Comparison of ENCODE assay signal across 8 mouse cellular contexts in the genomic region with DNA sequence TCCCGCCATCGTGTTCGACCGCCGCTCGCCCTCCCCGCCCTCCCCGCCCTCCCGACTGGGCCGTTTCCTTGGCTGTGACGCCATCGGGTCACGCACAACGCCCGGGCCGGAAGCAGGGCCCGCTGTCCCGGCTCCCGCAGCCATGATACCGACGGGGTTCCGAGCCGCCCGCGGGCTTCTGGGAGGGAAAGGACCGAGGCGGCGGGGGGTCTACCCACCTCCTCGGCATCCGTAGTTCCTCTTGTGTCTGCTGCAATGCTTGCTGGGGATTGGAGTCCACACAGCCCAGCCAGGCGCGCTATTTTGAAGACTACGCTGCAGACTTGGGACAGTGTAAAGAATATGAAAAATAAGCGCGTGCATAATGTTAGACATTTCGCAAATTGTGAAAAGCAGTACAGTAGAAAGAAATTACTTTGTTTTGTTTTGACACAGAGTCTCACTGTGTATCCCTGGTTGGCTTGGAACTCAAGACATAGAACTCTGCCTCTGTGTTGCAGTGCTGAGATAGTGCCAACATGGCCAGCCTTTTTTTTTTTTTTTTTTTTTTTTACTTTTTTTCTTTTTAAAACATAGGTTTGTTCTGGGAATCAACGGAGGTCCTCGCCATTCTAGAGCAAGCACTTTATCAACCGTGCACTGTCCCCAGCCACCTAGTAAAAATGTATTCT. TPM values are rescaled to one million over a fixed set of nuclear protein-coding genes. Genes with fewer than 3 reads are reported as not detected.
DNase-seq lines count a peak whose midpoint lies in the region; ATAC-seq and TF ChIP-seq lines count a peak whose summit lies in the region.

A gene (minus strand): TSS at position 182 of the 671 bp plus-strand sequence.

- peaks cover 22% of the 10 kb centered on the region; the same call in 1 of the 2 replicates for H3K36me3 ChIP-seq in embryonic facial prominence, embryonic 14.5 days (ENCODE audit: control insufficient read depth, insufficient read depth, low read length)
- peaks cover 9% of the 10 kb centered on the region for H3K36me3 ChIP-seq in heart, adult 2 months (ENCODE audit: control insufficient read depth, insufficient read depth, low read length)
- no peaks in the 10 kb centered on the region for H3K36me3 ChIP-seq in kidney, adult 2 months (ENCODE audit: control insufficient read depth, insufficient read depth, low read length)
- H3K36me3 ChIP-seq in limb, embryonic 12.5 days, result peaks cover 30% of the 10 kb centered on the region
- peaks cover 8% of the 10 kb centered on the region for H3K36me3 ChIP-seq in midbrain, embryonic 14.5 days (ENCODE audit: control insufficient read depth, insufficient read depth, low read length)

- no peaks in the 10 kb centered on the region for H3K27me3 ChIP-seq in embryonic facial prominence, embryonic 14.5 days (replicated peaks; ENCODE audit: control insufficient read depth, insufficient read depth, low read length)
- no peaks in the 10 kb centered on the region for H3K27me3 ChIP-seq in heart, adult 2 months (ENCODE audit: control insufficient read depth, insufficient read depth, low read length)
- H3K27me3 ChIP-seq in kidney, adult 2 months (replicated peaks; ENCODE audit: control insufficient read depth, insufficient read depth, low read length), result no peaks in the 10 kb centered on the region
- H3K27me3 ChIP-seq in limb, embryonic 12.5 days, result no peaks in the 10 kb centered on the region
- H3K27me3 ChIP-seq in midbrain, embryonic 14.5 days (ENCODE audit: control insufficient read depth, insufficient read depth, low read length), result no peaks in the 10 kb centered on the region

- TF ChIP-seq CTCF in bone marrow, adult 2 months (IDR thresholded peaks at IDR 0.05; ENCODE audit: control insufficient read depth, insufficient read depth, low read length), result no peak
- no peak for TF ChIP-seq CTCF in heart, adult 2 months (IDR thresholded peaks at IDR 0.05)
- no peak for TF ChIP-seq CTCF in kidney, adult 2 months (conservative IDR thresholded peaks at IDR 0.05; ENCODE audit: insufficient read depth, insufficient read length, low read depth, low read length)

- ATAC-seq in embryonic facial prominence, embryonic 14.5 days (ENCODE audit: low read depth), result peak; percentile 97
- ATAC-seq in limb, embryonic 12.5 days (ENCODE audit: insufficient number of reproducible peaks, insufficient read depth, low FRiP score, low TSS enrichment, low read depth), result peak; percentile 97
- ATAC-seq in midbrain, embryonic 14.5 days (ENCODE audit: low FRiP score, low TSS enrichment), result peak; percentile 94

- H3K4me1 ChIP-seq in bone marrow, adult 2 months (ENCODE audit: control insufficient read depth, insufficient read depth, low read length), result peaks cover 1% of the 10 kb centered on the region
- H3K4me1 ChIP-seq in embryonic facial prominence, embryonic 14.5 days (ENCODE audit: control insufficient read depth, insufficient read depth, low read length), result peaks cover 10% of the 10 kb centered on the region
- H3K4me1 ChIP-seq in heart, adult 2 months (ENCODE audit: control insufficient read depth, insufficient read depth, low read length), result peaks cover 3% of the 10 kb centered on the region
- no peaks in the 10 kb centered on the region; the same call in 1 of the 2 replicates for H3K4me1 ChIP-seq in kidney, adult 2 months (ENCODE audit: control insufficient read depth, insufficient read depth, low read length)
- peaks cover 14% of the 10 kb centered on the region; the same call in 1 of the 2 replicates for H3K4me1 ChIP-seq in limb, embryonic 12.5 days (replicated peaks)
- H3K4me1 ChIP-seq in midbrain, embryonic 14.5 days (ENCODE audit: control insufficient read depth, insufficient read depth, low read length), result peaks cover 12% of the 10 kb centered on the region

- peak within 1 kb of the TSS; percentile 74 for H3K4me2 ChIP-seq in embryonic facial prominence, embryonic 14.5 days (ENCODE audit: low read depth, low read length)
- peak within 1 kb of the TSS; percentile 68 for H3K4me2 ChIP-seq in limb, embryonic 12.5 days
- H3K4me2 ChIP-seq in midbrain, embryonic 14.5 days (ENCODE audit: low read length), result peak within 1 kb of the TSS; percentile 67

- intact Hi-C loops in heart, adult 2 months (cut with DNase I), result loop anchor here (2.0 to 5.0 kb wide), 2 partner anchors 40 to 331 kb away; a partner anchor contains a TSS

- no peaks in the 10 kb centered on the region for H3K79me2 ChIP-seq in heart, adult 2 months (replicated peaks; ENCODE audit: control insufficient read depth, insufficient read depth, low read length)

- H3K4me3 ChIP-seq in bone marrow, adult 2 months (replicated peaks; ENCODE audit: control insufficient read depth, low read depth, low read length), result peak within 1 kb of the TSS; percentile 97
- peak within 1 kb of the TSS; percentile 88 for H3K4me3 ChIP-seq in embryonic facial prominence, embryonic 14.5 days (ENCODE audit: low read depth, low read length)
- peak within 1 kb of the TSS; percentile 82 for H3K4me3 ChIP-seq in heart, adult 2 months
- peak within 1 kb of the TSS; percentile 79 for H3K4me3 ChIP-seq in kidney, adult 2 months (ENCODE audit: insufficient read depth, low read depth, low read length)
- peak within 1 kb of the TSS; percentile 88 for H3K4me3 ChIP-seq in limb, embryonic 12.5 days (replicated peaks)
- peak within 1 kb of the TSS; percentile 85 for H3K4me3 ChIP-seq in midbrain, embryonic 14.5 days (replicated peaks; ENCODE audit: low read depth, low read length)

- TF ChIP-seq POLR2A in bone marrow, adult 2 months (IDR thresholded peaks at IDR 0.05; ENCODE audit: borderline replicate concordance, control insufficient read depth, low read depth, low read length), result peak; percentile 42; the same call in 1 of the 2 replicates
- peak; percentile 45; the same call in 1 of the 2 replicates for TF ChIP-seq POLR2A in heart, adult 2 months (IDR thresholded peaks at IDR 0.05; ENCODE audit: insufficient read depth, low read depth, low read length)
- TF ChIP-seq POLR2A in kidney, adult 2 months (IDR thresholded peaks at IDR 0.05; ENCODE audit: low read depth, low read length), result no peak

- H3K27ac ChIP-seq in bone marrow, adult 2 months (ENCODE audit: control insufficient read depth, insufficient read depth, low read depth, low read length, poor library complexity), result peak within 1 kb of the TSS; percentile 93
- H3K27ac ChIP-seq in embryonic facial prominence, embryonic 14.5 days (replicated peaks; ENCODE audit: low read depth, low read length), result peak within 1 kb of the TSS; percentile 93
- peak within 1 kb of the TSS; percentile 93 for H3K27ac ChIP-seq in heart, adult 2 months
- peak within 1 kb of the TSS; percentile 51 for H3K27ac ChIP-seq in kidney, adult 2 months (ENCODE audit: insufficient read depth, low read depth, low read length)
- H3K27ac ChIP-seq in limb, embryonic 12.5 days, result peak within 1 kb of the TSS; percentile 92
- H3K27ac ChIP-seq in midbrain, embryonic 14.5 days (replicated peaks; ENCODE audit: low read depth, low read length), result peak within 1 kb of the TSS; percentile 86

- WGBS in bone marrow, adult 2 months, result 3% methylated on average over 39 of the region's 39 CpGs
- WGBS in embryonic facial prominence, embryonic 14.5 days, result 7% methylated on average over 15 of the region's 39 CpGs
- WGBS in heart, adult 2 months, result 4% methylated on average over 32 of the region's 39 CpGs
- 4% methylated on average over 39 of the region's 39 CpGs for WGBS in kidney, adult 2 months
- WGBS in limb, embryonic 12.5 days, result 4% methylated on average over 38 of the region's 39 CpGs
- WGBS in midbrain, embryonic 14.5 days, result 3% methylated on average over 39 of the region's 39 CpGs

- DNase-seq in A20 (ENCODE audit: low read depth, low spot score), result peak; percentile 96
- DNase-seq in embryonic facial prominence, embryonic 14.5 days (ENCODE audit: low spot score), result peak; percentile 98
- DNase-seq in heart, adult 2 months, result peak; percentile 92 to 96
- DNase-seq in kidney, adult 2 months, result peak; percentile 98
- peak; percentile 98 for DNase-seq in midbrain, embryonic 14.5 days
- peak; percentile 80 for DNase-seq in spleen, adult 12 weeks (ENCODE audit: low spot score)

- TF ChIP-seq EP300 in heart, adult 2 months (IDR thresholded peaks at IDR 0.05; ENCODE audit: insufficient read depth, low read depth, low read length), result peak; percentile 38; the same call in 1 of the 2 replicates

- peak within 1 kb of the TSS; percentile 94 for H3K9ac ChIP-seq in embryonic facial prominence, embryonic 14.5 days (ENCODE audit: low read depth, low read length)
- peak within 1 kb of the TSS; percentile 93 for H3K9ac ChIP-seq in heart, adult 2 months (ENCODE audit: low read depth, low read length)
- H3K9ac ChIP-seq in limb, embryonic 12.5 days (replicated peaks), result peak within 1 kb of the TSS; percentile 93
- H3K9ac ChIP-seq in midbrain, embryonic 14.5 days (replicated peaks; ENCODE audit: low read length), result peak within 1 kb of the TSS; percentile 87

- H3K9me3 ChIP-seq in embryonic facial prominence, embryonic 14.5 days (ENCODE audit: control insufficient read depth, low read length), result no peaks in the 10 kb centered on the region
- H3K9me3 ChIP-seq in limb, embryonic 12.5 days, result no peaks in the 10 kb centered on the region
- no peaks in the 10 kb centered on the region for H3K9me3 ChIP-seq in midbrain, embryonic 14.5 days (ENCODE audit: control insufficient read depth, low read length)

RNA-seq across cellular contexts. Expression of the gene that starts here (rescaled TPM):
- 24.3 and 24.7 TPM in 2 replicates for polyA plus RNA-seq in bone marrow, adult 2 months (2011; ENCODE audit: insufficient read depth, insufficient read length, low replicate concordance, missing spikeins)
- polyA plus RNA-seq in embryonic facial prominence, embryonic 14.5 days (2014; fragmentation: Nextera tagmentation; extraction: Ambion mirVana), result 14.8 and 15.1 TPM in 2 replicates
- total RNA-seq in heart, adult 2 months (2021), result 10 to 100 TPM; 11.1 to 11.2 TPM
- polyA plus RNA-seq in heart, adult 2 months (2012; rRNA removed), result 6.0 and 8.9 TPM in 2 replicates
- polyA plus RNA-seq in kidney, adult 2 months (2012; rRNA removed), result 8.7 and 12.2 TPM in 2 replicates
- polyA plus RNA-seq in limb, embryonic 12.5 days (2016; fragmentation: Nextera tagmentation; extraction: Ambion mirVana), result 23.2 and 24.1 TPM in 2 replicates
- 23.3 and 27.6 TPM in 2 replicates for polyA plus RNA-seq in midbrain, embryonic 14.5 days (2014; fragmentation: Nextera tagmentation; extraction: Ambion mirVana)

Comparison
In these comparisons a context has a peak if more than half of its experiments do, and no peak if none do; other contexts are left out.
1. Peak in every context shown above with its lines: DNase-seq, ATAC-seq, H3K4me3 ChIP-seq and H3K27ac ChIP-seq.